Mouse (Mus musculus) limb, embryonic 11.5 days (tissue): ENCODE results near the gene Magi1. TPM values are rescaled to one million over a fixed set of nuclear protein-coding genes. Genes with fewer than 3 reads are reported as not detected.

Experiments
- ATAC-seq: fragments of 200-750 bp; cut with Nextera tagmentation; 2 replicates; pipeline ENCODE4 v1.8.0; 2017; ENCODE audit warnings: low read depth; ENCODE audit not compliant: insufficient number of reproducible peaks, low FRiP score, low TSS enrichment
- DNase-seq: peaks from one replicate; pipeline ENCODE4 v3.0.0-alpha.2; 2015; ENCODE audit warnings: low spot score
- H3K27ac ChIP-seq: fragments of 300-500 bp; sonication (generic); replicated peaks from 2 replicates; pipeline ENCODE4 v1.5.1; 2014; ENCODE audit warnings: low read depth, mild to moderate bottlenecking, low read length
- H3K27me3 ChIP-seq: fragments of 300-500 bp; sonication (generic); 2 replicates; pipeline ENCODE4 v1.6.1; 2014; ENCODE audit warnings: mild to moderate bottlenecking, low read length, mixed read lengths; ENCODE audit not compliant: control insufficient read depth, insufficient read depth
- H3K36me3 ChIP-seq: fragments of 300-500 bp; sonication (generic); 2 replicates; pipeline ENCODE4 v1.6.1; 2014; ENCODE audit warnings: mild to moderate bottlenecking, low read length, moderate library complexity, mixed read lengths; ENCODE audit not compliant: control insufficient read depth, insufficient read depth
- H3K4me1 ChIP-seq: fragments of 300-500 bp; sonication (generic); 2 replicates; pipeline ENCODE4 v1.6.1; 2014; ENCODE audit warnings: low read length, mixed read lengths; ENCODE audit not compliant: control insufficient read depth, insufficient read depth
- H3K4me2 ChIP-seq: fragments of 300-500 bp; sonication (generic); 2 replicates; pipeline ENCODE4 v1.6.1; 2014; ENCODE audit warnings: low read depth, mild to moderate bottlenecking, moderate library complexity; ENCODE audit not compliant: severe bottlenecking
- H3K4me3 ChIP-seq: fragments of 300-500 bp; sonication (generic); 2 replicates; pipeline ENCODE4 v1.5.1; 2014; ENCODE audit warnings: low read depth, low read length
- H3K9ac ChIP-seq: fragments of 300-500 bp; sonication (generic); 2 replicates; pipeline ENCODE4 v1.6.1; 2014; ENCODE audit warnings: mild to moderate bottlenecking, low read length
- H3K9me3 ChIP-seq: fragments of 300-500 bp; sonication (generic); 2 replicates; pipeline ENCODE4 v1.6.1; 2016; ENCODE audit warnings: low read length; ENCODE audit not compliant: control insufficient read depth
- WGBS: fragments of 180-500 bp; shearing (Covaris S2); extraction: QIAGEN DNeasy Blood & Tissue Kit; methylation state at CpG from one replicate; pipeline ENCODE4 v1.1.7; 2014; 5-methylcytosine and 5-hydroxymethylcytosine counted together
- polyA plus RNA-seq: library from polyadenylated mRNA; unstranded; fragments of >200 nt; fragmentation: Nextera tagmentation; extraction: Ambion mirVana; gene quantifications from 2 replicates; pipeline ENCODE4 v1.2.1, GENCODE M21; 2014

Gene Magi1
- polyA plus RNA-seq, 1 experiment from 2014 or later, result 13.4 TPM

DNA sequence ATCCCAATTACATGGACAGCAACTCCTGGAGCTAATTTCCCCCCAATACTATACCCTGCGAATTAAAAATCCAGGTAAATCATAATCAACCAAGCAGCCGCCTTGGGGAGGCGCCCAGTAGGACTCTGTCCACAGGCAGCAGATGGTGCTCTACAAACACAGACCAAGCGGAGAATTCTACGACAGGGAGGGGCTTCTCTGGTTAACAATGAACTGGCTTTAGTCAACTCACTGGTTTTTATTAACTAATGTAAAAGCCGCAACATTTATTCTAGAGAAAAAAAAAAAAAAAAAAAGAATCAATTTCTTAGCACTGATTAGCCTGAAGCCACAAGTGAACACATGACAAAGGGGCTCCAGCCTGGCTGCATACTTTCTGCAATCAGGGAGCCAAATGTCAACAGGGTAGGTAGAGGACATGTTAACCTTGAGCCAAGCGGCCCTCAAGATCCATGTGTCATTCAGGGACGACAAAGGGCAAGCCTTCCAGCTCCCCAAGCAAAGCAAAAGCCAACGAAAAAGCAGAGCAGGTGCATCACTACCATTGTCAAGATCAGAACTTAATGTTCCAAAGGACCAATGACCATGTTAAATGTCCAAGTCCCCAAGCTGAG is 114.0 kb downstream of the Magi1 start:
- H3K4me3 ChIP-seq, result no peak overlapping the region
- no peak overlapping the region for H3K4me2 ChIP-seq
- no peak overlapping the region for H3K27ac ChIP-seq
- no peak for DNase-seq
- H3K9ac ChIP-seq, result no peak overlapping the region
- no peak for ATAC-seq
- WGBS, result 87% methylated on average over 9 of the region's 9 CpGs
- H3K36me3 ChIP-seq, result no peaks in the 10 kb centered on the region
- H3K27me3 ChIP-seq, result no peaks in the 10 kb centered on the region
- 0 out of 2 replicates have a peak, but pooled peaks cover 4% of the 10 kb centered on the region for H3K4me1 ChIP-seq
- no peaks in the 10 kb centered on the region for H3K9me3 ChIP-seq

GRCm38 (mm10) chr6:94165951-94166350 is 117.8 kb downstream of the Magi1 start:
- DNase-seq, result no peak

DNA sequence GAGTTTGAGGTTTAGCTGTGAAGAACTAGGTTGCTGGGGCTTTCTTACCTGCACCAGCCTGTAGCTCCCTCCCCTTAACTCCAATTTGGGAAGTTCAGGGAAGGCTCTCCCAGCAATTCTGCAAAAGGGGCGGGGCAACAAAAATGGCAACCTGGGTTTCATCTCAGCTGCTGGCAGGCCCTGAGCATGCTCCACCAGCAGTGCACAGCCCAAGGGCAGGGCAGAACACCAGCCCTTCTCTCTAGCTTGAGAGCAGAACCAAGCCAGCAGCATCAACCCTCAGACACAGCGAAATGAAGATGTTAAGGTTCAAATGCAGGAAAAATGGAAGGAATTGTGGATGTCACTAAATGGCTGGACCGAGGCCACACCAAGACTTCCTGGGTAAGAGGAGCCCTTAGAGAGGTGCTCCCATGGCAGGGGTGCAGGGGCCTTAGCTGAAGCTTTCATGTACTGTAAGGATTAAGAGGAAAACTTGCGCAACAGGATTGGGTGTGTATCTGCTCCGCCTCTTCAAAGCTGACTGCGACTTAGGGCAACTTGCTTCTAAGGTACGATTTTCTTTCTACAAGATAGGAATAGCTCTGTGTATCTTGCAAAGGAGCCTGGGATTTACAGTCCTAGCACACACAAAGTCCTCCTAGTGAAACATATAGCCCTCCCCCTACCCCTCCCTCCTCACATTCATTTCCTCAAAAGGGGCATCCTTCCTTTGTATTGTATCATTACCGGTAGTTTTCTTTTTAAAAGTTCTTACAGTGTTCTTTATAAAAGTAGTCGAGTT is 118.8 kb downstream of the Magi1 start:
- WGBS, result 78% methylated on average over 9 of the region's 9 CpGs
- H3K27me3 ChIP-seq, result no peaks in the 10 kb centered on the region
- ATAC-seq (no peak), DNase-seq (no peak)
- H3K4me1 ChIP-seq, result peaks cover 10% of the 10 kb centered on the region
- H3K9me3 ChIP-seq, result no peaks in the 10 kb centered on the region
- H3K27ac ChIP-seq, result no peak overlapping the region
- no peak overlapping the region for H3K4me3 ChIP-seq
- no peaks in the 10 kb centered on the region for H3K36me3 ChIP-seq
- no peak overlapping the region for H3K4me2 ChIP-seq
- H3K9ac ChIP-seq, result no peak overlapping the region

More at GRCm38 (mm10) chr6:94165951-94166350, 117.8 kb downstream of the Magi1 start:
- peaks cover 10% of the 10 kb centered on the region for H3K4me1 ChIP-seq
- H3K27me3 ChIP-seq, result no peaks in the 10 kb centered on the region
- no peaks in the 10 kb centered on the region for H3K36me3 ChIP-seq
- H3K4me2 ChIP-seq, result no peak overlapping the region
- H3K27ac ChIP-seq, result no peak overlapping the region
- no peak overlapping the region for H3K4me3 ChIP-seq
- no peak for ATAC-seq
- 84% methylated on average over 1 of the region's 1 CpGs for WGBS
- H3K9me3 ChIP-seq, result no peaks in the 10 kb centered on the region
- no peak overlapping the region for H3K9ac ChIP-seq

DNA sequence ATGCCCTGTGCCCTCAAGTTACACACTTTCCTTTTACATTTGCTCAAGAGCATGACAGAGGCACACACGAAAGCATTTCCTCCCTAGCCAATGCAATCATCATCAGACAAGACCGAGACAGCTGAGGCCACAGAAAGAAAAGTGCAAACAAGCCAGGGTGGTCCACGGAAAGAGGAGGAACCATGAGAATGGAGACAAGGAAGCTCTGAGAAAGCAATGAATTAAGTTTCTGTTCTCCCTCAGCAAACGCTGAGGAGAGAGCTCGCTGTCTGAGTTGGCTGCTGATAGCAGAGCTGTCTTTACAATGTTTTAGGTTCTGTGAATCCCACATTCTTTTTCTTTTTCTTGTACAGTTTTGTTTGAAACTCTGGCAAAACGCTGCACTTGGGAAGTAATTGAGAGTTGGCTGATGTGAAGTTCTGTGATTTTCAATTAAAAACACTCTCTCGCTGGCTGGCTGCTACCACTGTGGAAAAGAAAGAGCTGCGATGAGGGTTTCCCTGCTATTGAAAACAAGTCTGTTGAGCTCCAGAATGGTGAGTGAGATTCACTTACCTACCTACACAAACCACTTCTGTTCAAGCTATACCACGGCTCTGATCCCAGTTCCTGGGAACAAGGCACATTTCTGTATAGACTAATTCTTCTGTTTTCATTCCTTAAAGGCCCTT is 120.3 kb downstream of the Magi1 start:
- no peak overlapping the region for H3K4me2 ChIP-seq
- peaks cover 10% of the 10 kb centered on the region for H3K4me1 ChIP-seq

GRCm38 (mm10) chr6:94162918-94163317 is 120.8 kb downstream of the Magi1 start:
- Histone ChIP-seq H3K4me2 (no peak overlapping the region), H3K27ac (no peak overlapping the region), H3K9me3 (no peaks in the 10 kb centered on the region), H3K36me3 (no peaks in the 10 kb centered on the region), H3K9ac (no peak overlapping the region), H3K4me1 (peaks cover 10% of the 10 kb centered on the region), H3K4me3 (no peak overlapping the region), H3K27me3 (no peaks in the 10 kb centered on the region)
- DNase-seq, result no peak
- no peak for ATAC-seq
- WGBS, result 78% methylated on average over 8 of the region's 8 CpGs

More for the DNA sequence above, 120.3 kb downstream of the Magi1 start:
- H3K27ac ChIP-seq, result no peak overlapping the region
- no peak overlapping the region for H3K9ac ChIP-seq
- no peak for DNase-seq
- no peaks in the 10 kb centered on the region for H3K9me3 ChIP-seq
- WGBS, result 63% methylated on average over 9 of the region's 9 CpGs
- H3K36me3 ChIP-seq, result no peaks in the 10 kb centered on the region
- no peak overlapping the region for H3K4me3 ChIP-seq
- no peak for ATAC-seq
- no peaks in the 10 kb centered on the region for H3K27me3 ChIP-seq

DNA sequence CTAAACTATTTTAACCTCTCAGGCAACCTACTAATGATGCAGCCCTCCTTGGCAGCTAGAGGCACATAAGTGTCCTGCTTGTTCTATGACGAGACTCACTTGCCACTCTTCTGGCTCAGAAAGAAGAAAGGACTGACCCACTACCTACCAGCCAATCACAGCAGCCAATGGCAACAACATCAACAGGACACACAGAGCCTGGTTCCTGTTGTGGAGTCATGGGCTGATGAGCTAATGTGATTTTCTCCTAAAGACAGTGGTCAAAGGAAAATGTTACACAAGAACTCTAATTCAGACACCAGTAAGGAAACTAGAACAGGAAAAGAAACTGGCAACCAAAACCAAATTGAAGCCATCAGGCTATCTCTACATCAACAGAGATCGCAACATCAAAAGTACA is 124.5 kb downstream of the Magi1 start:
- Histone ChIP-seq H3K4me2 (no peak overlapping the region), H3K36me3 (no peaks in the 10 kb centered on the region), H3K9me3 (no peaks in the 10 kb centered on the region), H3K27me3 (no peaks in the 10 kb centered on the region), H3K9ac (no peak overlapping the region), H3K27ac (no peak overlapping the region), H3K4me3 (no peak overlapping the region), H3K4me1 (peaks cover 11% of the 10 kb centered on the region)
- WGBS, result 77% methylated on average over 2 of the region's 2 CpGs
- ATAC-seq (no peak), DNase-seq (no peak)

DNA sequence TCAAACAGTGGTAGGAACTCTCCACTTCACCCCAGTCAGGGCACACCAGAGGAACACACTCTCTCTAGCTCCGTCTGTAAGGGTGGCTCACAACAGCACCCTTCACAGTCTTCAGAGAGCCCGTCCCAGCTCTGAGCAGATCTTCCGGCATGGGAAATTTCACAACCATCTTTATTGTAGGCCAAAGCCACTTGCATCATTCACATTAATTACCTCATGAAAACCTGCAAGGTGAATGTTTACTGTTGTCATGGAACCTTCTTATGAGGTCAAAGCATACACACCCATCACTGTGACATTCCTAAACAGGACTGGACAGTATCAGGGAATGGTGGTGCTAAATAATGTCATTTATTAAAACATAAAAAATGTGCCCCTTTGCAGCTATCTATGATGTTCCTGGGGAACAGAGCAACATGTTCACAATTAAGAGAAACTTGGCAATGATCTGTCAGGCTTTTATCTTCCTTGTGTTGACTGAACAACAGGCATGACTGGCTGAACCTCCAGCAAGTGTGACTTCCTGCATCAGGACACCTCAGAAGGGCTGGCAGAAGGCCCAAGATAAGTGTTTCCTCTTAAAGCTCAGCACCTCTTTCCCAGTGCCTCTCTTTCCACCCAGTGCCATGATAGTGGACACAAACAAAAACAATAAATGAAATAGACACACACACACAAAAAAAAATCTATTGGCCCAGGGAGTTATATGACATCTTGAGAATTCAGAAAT is 125.4 kb downstream of the Magi1 start:
- H3K4me3 ChIP-seq, result no peak overlapping the region
- H3K27ac ChIP-seq, result no peak overlapping the region
- H3K9me3 ChIP-seq, result no peaks in the 10 kb centered on the region
- WGBS, result 72% methylated on average over 3 of the region's 3 CpGs
- ATAC-seq, result no peak
- H3K27me3 ChIP-seq, result no peaks in the 10 kb centered on the region
- peaks cover 10% of the 10 kb centered on the region for H3K4me1 ChIP-seq
- no peak for DNase-seq
- no peak overlapping the region for H3K9ac ChIP-seq
- H3K4me2 ChIP-seq, result no peak overlapping the region
- no peaks in the 10 kb centered on the region for H3K36me3 ChIP-seq

- DNase-seq, result no peak
- Histone ChIP-seq H3K4me2 (no peak overlapping the region), H3K27ac (no peak overlapping the region), H3K27me3 (no peaks in the 10 kb centered on the region), H3K4me3 (no peak overlapping the region), H3K36me3 (no peaks in the 10 kb centered on the region), H3K9me3 (no peaks in the 10 kb centered on the region), H3K9ac (no peak overlapping the region), H3K4me1 (peaks cover 4% of the 10 kb centered on the region; the same call in 1 of the 2 replicates)
- 66% methylated on average over 4 of the region's 4 CpGs for WGBS
- no peak for ATAC-seq
Measured at GRCm38 (mm10) chr6:94155996-94156395, 127.7 kb downstream of the Magi1 start.
